Mouse (Mus musculus): ENCODE data around the gene Kif5c.

DNA sequence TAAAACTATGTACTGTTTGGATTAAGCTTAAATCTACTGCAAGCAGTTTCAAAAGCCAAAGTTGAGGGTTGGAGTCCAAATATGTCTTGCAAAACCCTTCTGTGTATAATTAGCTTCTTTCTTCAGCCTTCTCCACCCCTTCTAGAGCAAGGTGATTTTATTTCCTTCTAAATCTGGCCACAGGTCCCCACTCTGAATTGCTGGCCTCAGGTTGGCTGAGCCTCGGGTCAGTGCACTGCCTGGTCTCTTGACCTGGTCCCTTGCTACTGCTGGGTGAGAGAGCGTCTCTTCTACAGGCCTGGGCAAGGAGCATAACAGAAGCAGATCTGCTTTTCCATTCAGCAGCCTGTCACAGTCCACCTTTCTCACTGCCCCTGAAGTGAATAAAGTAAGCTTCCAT lies 149.8 kb downstream of the Kif5c start:
- no peak for TF ChIP-seq TAL1 (IDR thresholded peaks at IDR 0.05; ENCODE audit: low read length)
- TF ChIP-seq GATA1 (IDR thresholded peaks at IDR 0.05; ENCODE audit: low read length) = no peak

All from erythroblast, embryonic 14.5 days (primary cell).